Mouse (Mus musculus) testis, postnatal 14 days (tissue): Measurements from ENCODE around the gene Rab19.
A peak's percentile ranks its signal among the peaks of the same experiment; 100 is the strongest.
"Not testable (repeated sequence)": the region's sequence is repeated elsewhere in the genome, so short reads cannot be mapped to it uniquely, and the experiment has no call there.

Experiments
- DNase-seq: peaks from one replicate; pipeline ENCODE4 v3.0.0; 2021; ENCODE audit warnings: low spot score

Gene Rab19

GRCm38 (mm10) chr6:39379749-39380148 is 1.2 kb upstream of the Rab19 start:
- DNase-seq, result no peak

- DNase-seq, result no peak
Measured at GRCm38 (mm10) chr6:39380276-39380675, 699 bp upstream of the Rab19 start.

- no peak for DNase-seq
Measured at GRCm38 (mm10) chr6:39389988-39390387, 9.0 kb downstream of the Rab19 start.

DNA sequence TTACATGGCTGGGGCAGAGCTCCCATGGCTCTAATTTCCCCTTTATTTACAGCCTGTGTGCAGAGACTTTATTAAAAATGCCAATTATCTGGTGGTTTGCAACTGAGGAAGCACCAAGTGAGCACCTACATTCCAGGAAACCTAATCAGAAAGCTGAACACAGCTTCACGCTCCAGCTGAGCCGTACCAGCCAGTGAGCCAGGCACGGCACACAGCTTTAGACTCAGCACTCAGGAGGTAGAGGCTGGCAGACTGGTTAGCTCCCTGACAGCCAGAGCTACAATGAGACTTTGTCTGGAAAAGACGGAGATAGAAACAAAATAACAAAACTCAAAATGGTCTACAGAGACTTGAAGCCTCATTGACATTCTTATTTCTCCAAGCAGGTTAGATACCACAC is 14.5 kb downstream of the Rab19 start:
- DNase-seq, result peak; percentile 55

DNA sequence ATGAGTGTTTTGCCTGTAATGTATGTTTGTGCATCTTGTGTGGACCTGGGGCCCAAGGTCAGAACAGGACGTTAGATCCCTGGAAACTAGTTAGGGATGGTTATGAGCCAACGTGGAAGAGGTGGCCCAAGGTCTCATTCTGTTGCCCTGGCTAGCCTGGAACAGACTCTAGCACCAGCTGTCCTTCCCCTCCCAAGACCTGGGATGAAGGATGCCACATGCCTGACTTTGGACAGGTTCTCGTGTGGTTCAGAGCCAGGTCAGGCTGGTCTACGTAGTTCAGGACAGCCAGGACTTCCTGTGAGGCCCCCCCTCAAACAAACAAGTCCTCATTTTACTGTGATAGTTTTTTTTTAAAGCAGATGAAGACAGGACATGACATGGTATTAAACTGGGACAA is 14.9 kb downstream of the Rab19 start:
- DNase-seq, result no peak

GRCm38 (mm10) chr6:39397046-39397445 is 16.1 kb downstream of the Rab19 start:
- DNase-seq, result no peak

DNA sequence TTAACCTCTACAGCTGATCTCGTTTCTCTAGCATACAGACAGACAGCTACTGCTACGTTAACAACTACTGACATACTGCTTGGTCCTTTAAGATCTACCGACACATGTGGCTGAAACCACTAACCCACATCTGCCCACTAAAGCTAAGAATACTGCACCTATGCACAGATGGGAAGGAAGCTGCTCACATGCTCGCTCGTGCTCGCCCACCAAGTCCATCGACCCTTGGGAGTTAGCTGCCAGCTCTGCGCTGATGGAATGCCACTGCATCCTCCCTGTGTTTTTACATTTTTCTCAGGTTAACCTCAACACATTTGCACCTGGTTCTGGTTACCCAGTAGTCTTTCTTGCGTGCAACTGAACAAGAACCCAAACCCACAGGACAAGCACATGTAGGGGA is 17.4 kb downstream of the Rab19 start:
- no peak for DNase-seq

DNA sequence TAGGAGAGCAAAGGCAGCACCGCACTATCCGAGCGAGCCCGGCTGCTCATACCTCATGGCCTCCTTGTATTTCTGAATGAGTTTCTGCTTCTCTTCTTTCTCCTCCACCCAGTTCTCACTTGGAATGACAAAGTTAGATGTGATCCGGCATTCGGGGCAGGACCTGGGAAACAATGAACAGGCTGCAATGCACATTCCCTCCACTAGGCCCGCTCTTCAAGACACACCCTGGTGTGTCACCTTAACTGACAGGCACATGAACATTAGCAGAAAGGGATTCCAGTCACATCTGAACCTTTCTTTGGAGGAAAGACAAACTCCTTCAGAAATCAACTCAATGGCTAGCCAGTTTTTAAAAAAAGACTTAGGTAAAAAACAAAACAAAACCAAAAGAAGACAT is 19.4 kb downstream of the Rab19 start:
- DNase-seq, result no peak

- no peak for DNase-seq
Measured at GRCm38 (mm10) chr6:39403136-39403535, 22.2 kb downstream of the Rab19 start.

- no peak for DNase-seq
Measured at GRCm38 (mm10) chr6:39406480-39406879, 25.5 kb downstream of the Rab19 start.

GRCm38 (mm10) chr6:39414106-39414505 is 33.1 kb downstream of the Rab19 start:
- no peak for DNase-seq

DNA sequence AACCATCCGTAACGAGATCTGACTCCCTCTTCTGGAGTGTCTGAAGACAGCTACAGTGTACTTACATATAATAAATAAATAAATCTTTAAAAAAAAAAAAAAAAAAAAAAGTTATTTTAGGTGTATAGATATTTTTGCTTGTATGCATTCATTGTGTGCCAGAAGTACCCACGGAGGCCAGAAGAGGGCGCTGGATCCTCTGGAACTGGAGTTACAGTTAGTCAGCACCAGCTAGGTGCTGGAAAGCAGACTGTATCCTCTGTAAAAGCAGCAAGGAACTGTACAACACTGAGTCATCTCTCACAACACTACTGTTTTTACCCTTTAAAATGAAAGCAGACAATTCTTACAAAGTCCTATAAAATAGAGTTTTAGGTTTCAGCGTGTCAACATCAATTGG is 34.8 kb downstream of the Rab19 start:
- DNase-seq, result no peak

DNA sequence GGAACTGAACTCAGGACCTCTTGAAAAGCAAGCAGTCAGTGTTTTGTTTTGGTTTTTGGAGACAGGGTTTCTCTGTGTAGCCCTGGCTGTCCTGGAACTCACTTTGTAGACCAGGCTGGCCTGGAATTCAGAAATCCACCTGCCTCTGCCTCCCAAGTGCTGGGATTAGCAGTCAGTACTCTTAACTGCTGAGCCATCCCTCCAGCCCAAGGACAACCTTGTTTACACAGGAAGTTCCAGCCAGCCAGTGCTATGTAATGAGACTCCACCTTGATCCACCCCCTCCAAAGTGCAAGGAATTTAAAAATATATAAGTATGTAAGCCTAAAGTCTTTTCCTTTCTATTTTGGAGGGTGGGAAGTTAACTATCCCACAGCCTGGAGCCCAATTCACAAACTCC is 35.7 kb downstream of the Rab19 start:
- DNase-seq, result not testable (repeated sequence)

DNA sequence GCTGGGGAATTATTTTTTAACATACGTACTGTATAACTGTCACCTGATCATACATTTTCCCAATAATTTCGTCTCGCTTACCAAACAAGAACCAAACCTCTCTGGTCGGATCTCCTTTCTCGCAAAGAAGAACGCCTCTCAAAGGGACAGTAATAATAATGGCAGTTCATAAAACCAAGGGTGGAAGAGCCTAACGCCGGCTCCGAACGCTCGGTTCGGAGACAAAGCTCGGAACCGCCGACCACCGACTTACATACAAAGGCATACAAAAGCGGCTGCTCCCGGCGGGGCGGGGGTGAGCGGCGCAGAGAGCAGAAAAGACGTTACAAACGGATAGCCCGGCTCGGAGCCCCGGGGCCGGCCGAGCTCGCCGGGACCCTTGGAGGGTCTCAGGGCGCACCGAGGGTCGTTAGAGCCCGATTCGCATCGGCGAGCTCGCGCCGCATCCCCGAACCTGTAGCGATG is 38.4 kb downstream of the Rab19 start:
- DNase-seq, result no peak

DNA sequence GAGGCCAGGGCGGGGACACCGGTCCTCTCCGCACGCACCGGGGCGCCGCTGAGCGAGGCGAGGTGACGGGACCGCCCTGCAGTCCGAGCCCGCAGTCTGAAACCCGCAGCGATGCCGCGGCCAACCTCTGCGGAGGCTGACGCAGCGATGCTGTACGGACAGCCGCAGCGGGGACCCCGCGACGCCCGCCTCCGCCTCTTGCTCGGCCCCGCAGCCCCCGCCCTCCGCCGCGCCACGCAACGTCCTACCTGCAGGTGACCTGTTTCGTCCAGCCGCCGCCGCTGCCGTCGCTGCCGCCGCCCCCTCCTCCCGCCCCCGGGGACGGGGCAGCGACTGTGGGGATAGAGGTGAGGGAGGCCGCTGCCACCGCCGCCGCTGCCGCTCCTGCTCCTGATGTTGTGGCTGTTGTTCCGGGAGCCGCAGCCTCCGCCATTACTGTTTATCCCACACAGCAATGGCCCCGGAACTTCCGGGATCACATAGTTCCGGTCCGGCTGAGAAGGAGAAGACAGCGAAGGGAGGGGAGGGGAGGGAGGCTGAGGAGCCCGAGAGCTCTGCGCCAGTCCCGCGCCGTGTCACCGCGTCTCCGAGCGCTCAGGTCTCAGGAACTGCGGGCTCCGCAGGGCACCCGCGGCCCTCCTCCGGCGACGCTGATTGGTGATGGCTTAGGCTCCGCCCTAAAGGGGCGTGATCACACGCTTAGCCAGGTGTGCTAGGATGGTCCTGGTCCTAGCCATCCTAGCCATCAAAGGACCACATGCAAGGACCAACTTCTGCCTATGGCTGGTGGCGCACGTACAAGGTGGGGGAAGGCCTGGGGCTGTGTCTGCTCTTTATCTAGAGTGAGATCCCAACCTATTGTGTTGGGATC is 39.1 kb downstream of the Rab19 start, which contains the start of gene Mkrn1:
Gene Mkrn1 (minus strand): TSS at position 612 of the 871 bp plus-strand sequence.
- DNase-seq, result peak; percentile 88

- DNase-seq, result no peak
Measured at GRCm38 (mm10) chr6:39420867-39421266, 39.9 kb downstream of the Rab19 start.

GRCm38 (mm10) chr6:39423130-39423551 is 42.2 kb downstream of the Rab19 start:
- no peak for DNase-seq

DNA sequence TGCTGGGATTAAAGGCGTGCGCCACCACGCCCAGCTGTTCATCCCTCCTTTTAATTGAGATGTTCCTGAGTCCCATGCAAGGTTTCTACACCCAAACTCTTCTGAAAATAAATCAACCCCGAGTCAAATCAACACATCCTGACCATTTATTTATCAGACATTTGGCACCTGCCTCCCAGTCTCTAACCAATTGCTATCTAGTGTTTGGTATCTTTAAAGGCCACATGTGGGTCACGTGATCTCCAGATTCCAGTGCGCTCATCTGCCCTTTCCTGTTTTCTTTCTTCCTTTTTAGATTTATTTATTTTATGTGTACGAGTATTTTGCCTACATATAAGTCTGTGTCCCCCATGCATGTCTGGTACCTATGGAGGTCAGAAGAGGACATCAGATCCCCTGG is 42.7 kb downstream of the Rab19 start:
- DNase-seq, result no peak

DNA sequence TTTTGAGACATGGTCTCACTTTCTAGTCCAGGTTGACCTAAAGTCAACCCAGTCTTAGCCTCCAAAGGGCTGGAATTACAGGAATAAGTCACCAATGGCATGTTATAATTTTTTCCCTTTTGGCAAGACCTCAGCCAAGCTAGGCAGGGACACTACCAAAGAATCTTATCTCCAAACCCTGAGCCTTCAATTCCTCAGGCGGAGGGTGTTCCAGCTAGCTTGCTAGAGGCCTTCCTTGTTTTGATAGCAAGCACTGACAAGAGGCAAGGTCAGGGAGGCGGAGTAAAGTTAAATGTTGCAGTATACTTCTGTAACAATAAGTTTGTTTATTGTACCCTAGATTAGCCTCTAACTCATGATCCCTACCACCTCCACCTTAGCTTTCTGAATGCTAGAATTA is 44.2 kb downstream of the Rab19 start:
- peak; percentile 72 for DNase-seq

DNA sequence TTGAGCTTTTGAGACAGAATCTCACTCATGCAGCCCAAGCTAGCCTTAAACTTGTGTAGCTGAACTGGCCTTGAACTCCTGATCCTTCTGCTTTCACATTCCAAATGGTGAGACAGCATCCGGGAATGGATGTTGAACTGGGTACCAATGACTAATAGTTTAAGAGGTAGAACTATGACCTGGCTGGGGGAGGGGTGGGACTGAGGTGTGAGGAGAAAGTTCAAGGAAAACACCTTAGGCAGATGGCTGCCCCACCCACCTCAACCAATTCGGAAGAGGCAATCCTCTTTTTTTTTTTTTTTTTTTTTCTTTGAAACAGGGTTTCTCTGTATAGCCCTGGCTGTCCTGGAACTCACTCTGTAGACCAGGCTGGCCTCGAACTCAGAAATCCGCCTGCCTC is 45.8 kb downstream of the Rab19 start:
- DNase-seq, result no peak

DNA sequence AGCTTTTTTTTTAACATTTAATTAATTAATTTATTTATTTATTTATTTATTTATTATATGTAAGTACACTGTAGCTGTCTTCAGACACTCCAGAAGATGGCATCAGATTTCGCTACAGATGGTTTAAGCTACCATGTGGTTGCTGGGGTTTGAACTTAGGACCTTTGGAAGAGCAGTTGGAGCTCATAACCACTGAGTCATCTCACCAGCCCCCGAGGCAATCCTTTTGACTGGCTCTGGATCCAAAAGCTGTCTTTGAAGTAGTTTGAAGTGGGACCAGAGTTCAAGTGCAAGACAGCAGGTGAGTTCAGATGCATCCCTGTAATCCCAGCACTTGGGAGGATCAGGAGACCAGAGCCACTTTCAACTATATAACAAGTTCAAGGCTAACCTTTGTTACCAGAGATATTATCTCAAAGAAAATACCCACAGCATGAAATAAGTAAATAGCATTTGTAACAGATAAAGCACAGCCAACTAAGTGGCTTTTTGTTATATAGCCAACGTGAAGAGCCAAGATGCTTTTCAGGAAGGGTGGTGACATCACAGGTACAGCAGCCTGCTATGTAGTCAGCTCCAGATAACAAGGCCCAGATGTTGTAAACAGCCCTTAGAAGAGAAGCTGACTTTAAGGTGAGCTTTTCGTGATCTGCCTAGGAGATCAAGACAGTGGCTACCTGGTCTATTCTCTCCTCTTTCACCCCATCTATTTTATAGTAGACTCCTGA is 46.5 kb downstream of the Rab19 start:
- no peak for DNase-seq

- DNase-seq, result peak; percentile 67
Measured at GRCm38 (mm10) chr6:39429007-39429788, 48.2 kb downstream of the Rab19 start.
